Mouse (Mus musculus) heart, postnatal 0 days (tissue): ENCODE measurements around the gene Gm12800. TPM values are rescaled to one million over a fixed set of nuclear protein-coding genes. Genes with fewer than 3 reads are reported as not detected.
"Not testable (repeated sequence)": the region's sequence is repeated elsewhere in the genome, so short reads cannot be mapped to it uniquely, and the experiment has no call there.

Source experiments
- ATAC-seq: fragments of 200-750 bp; cut with Nextera tagmentation; 2 replicates; pipeline ENCODE4 v1.8.0; 2017; ENCODE audit warnings: low read depth, moderate number of reproducible peaks, moderate library complexity; ENCODE audit not compliant: insufficient read depth
- DNase-seq: peaks from one replicate; pipeline ENCODE4 v3.0.0-alpha.2; 2016; ENCODE audit warnings: low spot score
- H3K27ac ChIP-seq: fragments of 300-500 bp; sonication (generic); 2 replicates; pipeline ENCODE4 v1.5.1; 2014; ENCODE audit warnings: low read depth, mild to moderate bottlenecking
- H3K27me3 ChIP-seq: fragments of 300-500 bp; sonication (generic); 2 replicates; pipeline ENCODE4 v1.6.1; 2014; ENCODE audit warnings: low read length, mixed read lengths; ENCODE audit not compliant: control insufficient read depth, insufficient read depth
- H3K36me3 ChIP-seq: fragments of 300-500 bp; sonication (generic); replicated peaks from 2 replicates; pipeline ENCODE4 v1.6.1; 2014; ENCODE audit warnings: low read length, mixed read lengths; ENCODE audit not compliant: control insufficient read depth, insufficient read depth
- H3K4me1 ChIP-seq: fragments of 300-500 bp; sonication (generic); 2 replicates; pipeline ENCODE4 v1.6.1; 2014; ENCODE audit warnings: antibody characterized with exemption; ENCODE audit not compliant: control insufficient read depth, insufficient read depth
- H3K4me2 ChIP-seq: fragments of 300-500 bp; sonication (generic); 2 replicates; pipeline ENCODE4 v1.6.1; 2014; ENCODE audit warnings: low read depth, mild to moderate bottlenecking, low read length, moderate library complexity
- H3K4me3 ChIP-seq: fragments of 300-500 bp; sonication (generic); 2 replicates; pipeline ENCODE4 v1.5.1; 2014; ENCODE audit warnings: low read depth, low read length
- H3K9ac ChIP-seq: fragments of 300-500 bp; sonication (generic); replicated peaks from 2 replicates; pipeline ENCODE4 v1.6.1; 2014; ENCODE audit warnings: low read depth, low read length, mixed read lengths
- H3K9me3 ChIP-seq: fragments of 300-500 bp; sonication (generic); replicated peaks from 2 replicates; pipeline ENCODE4 v1.6.1; 2016; ENCODE audit warnings: low read length; ENCODE audit not compliant: control insufficient read depth
- CTCF ChIP-seq: IDR thresholded peaks from 2 replicates; pipeline ENCODE4 v1.5.1; 2016; ENCODE audit warnings: antibody characterized with exemption, control low read depth, low read depth
- EP300 ChIP-seq: IDR thresholded peaks from 2 replicates; pipeline ENCODE4 v1.6.1; 2016; ENCODE audit warnings: antibody characterized with exemption, low read depth
- WGBS: fragments of 180-500 bp; shearing (Covaris S2); extraction: QIAGEN DNeasy Blood & Tissue Kit; methylation state at CpG from one replicate; pipeline ENCODE4 v1.1.7; 2014; 5-methylcytosine and 5-hydroxymethylcytosine counted together
- polyA plus RNA-seq: library from polyadenylated mRNA; unstranded; fragments of >200 nt; fragmentation: Nextera tagmentation; extraction: Ambion mirVana; gene quantifications from 2 replicates; pipeline ENCODE4 v1.2.1, GENCODE M21; 2015
- total RNA-seq: library from RNA; depleted of rRNA; stranded (reverse); fragments of >200 nt; gene quantifications from 2 replicates; pipeline ENCODE4 v1.2.3, GENCODE M21; 2014; ENCODE audit warnings: low replicate concordance; rRNA removed

Gm12800 gene
- total and polyA plus RNA-seq, 2 experiments from 2014 or later = not detected

- H3K4me3 ChIP-seq = no peak overlapping the region
- H3K27ac ChIP-seq = no peak overlapping the region
- H3K36me3 ChIP-seq = no peaks in the 10 kb centered on the region
- H3K9me3 ChIP-seq = no peaks in the 10 kb centered on the region
- no peaks in the 10 kb centered on the region for H3K4me1 ChIP-seq
- H3K27me3 ChIP-seq = no peaks in the 10 kb centered on the region
- no peak overlapping the region for H3K4me2 ChIP-seq
- no peak for DNase-seq
- H3K9ac ChIP-seq = no peak overlapping the region
- no peak for TF ChIP-seq CTCF
- no peak for ATAC-seq
Observed at GRCm38 (mm10) chr4:101889377-101889776, 19.5 kb upstream of the Gm12800 start.

- Histone ChIP-seq H3K4me3 (no peak within 1 kb of the TSS), H3K9me3 (no peaks in the 10 kb centered on the region), H3K4me1 (no peaks in the 10 kb centered on the region), H3K27ac (no peak within 1 kb of the TSS), H3K4me2 (no peak within 1 kb of the TSS), H3K27me3 (no peaks in the 10 kb centered on the region), H3K9ac (no peak within 1 kb of the TSS), H3K36me3 (no peaks in the 10 kb centered on the region)
- ATAC-seq = no peak
- DNase-seq = no peak
- WGBS = 74% methylated on average over 7 of the region's 7 CpGs
- TF ChIP-seq EP300 = no peak
- TF ChIP-seq CTCF = no peak
Observed at GRCm38 (mm10) chr4:101893656-101894420, 15.1 kb upstream of the Gm12800 start, which contains the start of gene C130073F10Rik. C130073F10Rik (minus strand) TSS chr4:101893789.

GRCm38 (mm10) chr4:101940107-101940506 lies 31.2 kb downstream of the Gm12800 start, which contains the start of gene Gm12794:
Gm12794 (plus strand) TSS chr4:101940407.
- not testable (repeated sequence) for H3K27ac ChIP-seq, H3K4me3 ChIP-seq, H3K4me1 ChIP-seq, H3K9me3 ChIP-seq, H3K9ac ChIP-seq, ATAC-seq, H3K27me3 ChIP-seq, H3K36me3 ChIP-seq, DNase-seq, H3K4me2 ChIP-seq
- 62% methylated on average over 2 of the region's 2 CpGs for WGBS

Other genes starting within 250 kb of the Gm12800 start
- 2.9 and 4.5 TPM in 2 replicates for gene Lepr, start 191.7 kb upstream of the Gm12800 start, total RNA-seq
- gene Lepr, start 191.7 kb upstream of the Gm12800 start, polyA plus RNA-seq = 3.5 and 3.9 TPM in 2 replicates
- gene B020004J07Rik, start 65.1 kb upstream of the Gm12800 start, total RNA-seq = not detected in 2 replicates
- not detected in 2 replicates for gene B020004J07Rik, start 65.1 kb upstream of the Gm12800 start, polyA plus RNA-seq
- not detected in 2 replicates for gene C130073F10Rik, start 15.3 kb upstream of the Gm12800 start, total RNA-seq
- not detected in 2 replicates for gene C130073F10Rik, start 15.3 kb upstream of the Gm12800 start, polyA plus RNA-seq
- gene Gm12794, start 31.3 kb downstream of the Gm12800 start, total RNA-seq = not detected in 2 replicates
- gene Gm12794, start 31.3 kb downstream of the Gm12800 start, polyA plus RNA-seq = not detected in 2 replicates
- not detected in 2 replicates for gene Gm12790, start 71.9 kb downstream of the Gm12800 start, total RNA-seq
- not detected in 2 replicates for gene Gm12790, start 71.9 kb downstream of the Gm12800 start, polyA plus RNA-seq
- gene Gm12789, start 77.5 kb downstream of the Gm12800 start, total RNA-seq = not detected in 2 replicates
- gene Gm12789, start 77.5 kb downstream of the Gm12800 start, polyA plus RNA-seq = not detected in 2 replicates
- 50.1 and 56.2 TPM in 2 replicates for gene Pde4b, start 178.4 kb downstream of the Gm12800 start, total RNA-seq
- gene Pde4b, start 178.4 kb downstream of the Gm12800 start, polyA plus RNA-seq = 29.6 and 30.8 TPM in 2 replicates